Mouse (Mus musculus): ENCODE data around the gene Ptprm. TPM values are rescaled to one million over a fixed set of nuclear protein-coding genes. Genes with fewer than 3 reads are reported as not detected.

The Ptprm gene
- polyA plus RNA-seq, 1 experiment from 2014 or later, result 10.4 TPM

GRCm38 (mm10) chr17:66979971-66980370, 374.3 kb downstream of the Ptprm start:
- Histone ChIP-seq H3K4me3 (ENCODE audit: low read depth, low read length) (no peak overlapping the region), H3K9ac (ENCODE audit: low read length) (no peak overlapping the region), H3K27me3 (ENCODE audit: control insufficient read depth, insufficient read depth, low read length) (no peaks in the 10 kb centered on the region), H3K4me1 (ENCODE audit: control insufficient read depth, insufficient read depth, low read length) (peaks cover 3% of the 10 kb centered on the region; the same call in 1 of the 2 replicates), H3K36me3 (ENCODE audit: control insufficient read depth, insufficient read depth, low read length) (no peaks in the 10 kb centered on the region), H3K9me3 (ENCODE audit: control insufficient read depth, low read length) (no peaks in the 10 kb centered on the region), H3K27ac (replicated peaks; ENCODE audit: low read depth, low read length) (no peak overlapping the region), H3K4me2 (ENCODE audit: low read depth, severe bottlenecking) (no peak overlapping the region)
- DNase-seq (ENCODE audit: low spot score) (no peak), ATAC-seq (ENCODE audit: insufficient number of reproducible peaks, low FRiP score, low TSS enrichment, low read depth) (no peak)
- 61% methylated on average over 5 of the region's 5 CpGs for WGBS

GRCm38 (mm10) chr17:66976490-66976889, 377.8 kb downstream of the Ptprm start:
- WGBS, result 84% methylated on average over 5 of the region's 5 CpGs
- no peak for DNase-seq (ENCODE audit: low spot score)
- ATAC-seq (ENCODE audit: insufficient number of reproducible peaks, low FRiP score, low TSS enrichment, low read depth), result no peak

GRCm38 (mm10) chr17:66972976-66973375, 381.3 kb downstream of the Ptprm start:
- no peaks in the 10 kb centered on the region for H3K4me1 ChIP-seq (ENCODE audit: control insufficient read depth, insufficient read depth, low read length)
- no peak overlapping the region for H3K27ac ChIP-seq (replicated peaks; ENCODE audit: low read depth, low read length)
- 86% methylated on average over 3 of the region's 3 CpGs for WGBS
- no peak overlapping the region for H3K9ac ChIP-seq (ENCODE audit: low read length)
- H3K36me3 ChIP-seq (ENCODE audit: control insufficient read depth, insufficient read depth, low read length), result no peaks in the 10 kb centered on the region
- ATAC-seq (ENCODE audit: insufficient number of reproducible peaks, low FRiP score, low TSS enrichment, low read depth) (no peak), DNase-seq (ENCODE audit: low spot score) (no peak)
- H3K4me3 ChIP-seq (ENCODE audit: low read depth, low read length), result no peak overlapping the region
- H3K27me3 ChIP-seq (ENCODE audit: control insufficient read depth, insufficient read depth, low read length), result no peaks in the 10 kb centered on the region
- no peak overlapping the region for H3K4me2 ChIP-seq (ENCODE audit: low read depth, severe bottlenecking)
- no peaks in the 10 kb centered on the region for H3K9me3 ChIP-seq (ENCODE audit: control insufficient read depth, low read length)

More at GRCm38 (mm10) chr17:66976490-66976889, 377.8 kb downstream of the Ptprm start:
- no peak overlapping the region for H3K9ac ChIP-seq (ENCODE audit: low read length)
- peaks cover 3% of the 10 kb centered on the region; the same call in 1 of the 2 replicates for H3K4me1 ChIP-seq (ENCODE audit: control insufficient read depth, insufficient read depth, low read length)
- no peaks in the 10 kb centered on the region for H3K27me3 ChIP-seq (ENCODE audit: control insufficient read depth, insufficient read depth, low read length)
- H3K9me3 ChIP-seq (ENCODE audit: control insufficient read depth, low read length), result no peaks in the 10 kb centered on the region
- no peaks in the 10 kb centered on the region for H3K36me3 ChIP-seq (ENCODE audit: control insufficient read depth, insufficient read depth, low read length)
- H3K27ac ChIP-seq (replicated peaks; ENCODE audit: low read depth, low read length), result no peak overlapping the region
- H3K4me3 ChIP-seq (ENCODE audit: low read depth, low read length), result no peak overlapping the region
- no peak overlapping the region for H3K4me2 ChIP-seq (ENCODE audit: low read depth, severe bottlenecking)

- Histone ChIP-seq H3K4me1 (ENCODE audit: control insufficient read depth, insufficient read depth, low read length) (no peaks in the 10 kb centered on the region), H3K27ac (replicated peaks; ENCODE audit: low read depth, low read length) (no peak overlapping the region), H3K9ac (ENCODE audit: low read length) (no peak overlapping the region), H3K4me3 (ENCODE audit: low read depth, low read length) (no peak overlapping the region), H3K36me3 (ENCODE audit: control insufficient read depth, insufficient read depth, low read length) (no peaks in the 10 kb centered on the region), H3K27me3 (ENCODE audit: control insufficient read depth, insufficient read depth, low read length) (no peaks in the 10 kb centered on the region), H3K4me2 (ENCODE audit: low read depth, severe bottlenecking) (no peak overlapping the region), H3K9me3 (ENCODE audit: control insufficient read depth, low read length) (no peaks in the 10 kb centered on the region)
- 75% methylated on average over 5 of the region's 5 CpGs for WGBS
- DNase-seq (ENCODE audit: low spot score), result no peak
- no peak for ATAC-seq (ENCODE audit: insufficient number of reproducible peaks, low FRiP score, low TSS enrichment, low read depth)
These were observed 393.3 kb downstream of the Ptprm start for GRCm38 (mm10) chr17:66960986-66961385.

GRCm38 (mm10) chr17:66960557-66960956, 393.7 kb downstream of the Ptprm start:
- no peak overlapping the region for H3K4me2 ChIP-seq (ENCODE audit: low read depth, severe bottlenecking)
- no peak overlapping the region for H3K9ac ChIP-seq (ENCODE audit: low read length)
- WGBS, result 89% methylated on average over 6 of the region's 6 CpGs
- no peaks in the 10 kb centered on the region for H3K36me3 ChIP-seq (ENCODE audit: control insufficient read depth, insufficient read depth, low read length)
- no peak for ATAC-seq (ENCODE audit: insufficient number of reproducible peaks, low FRiP score, low TSS enrichment, low read depth)
- H3K9me3 ChIP-seq (ENCODE audit: control insufficient read depth, low read length), result no peaks in the 10 kb centered on the region
- no peak for DNase-seq (ENCODE audit: low spot score)
- no peaks in the 10 kb centered on the region for H3K4me1 ChIP-seq (ENCODE audit: control insufficient read depth, insufficient read depth, low read length)
- no peak overlapping the region for H3K4me3 ChIP-seq (ENCODE audit: low read depth, low read length)
- no peak overlapping the region for H3K27ac ChIP-seq (replicated peaks; ENCODE audit: low read depth, low read length)
- no peaks in the 10 kb centered on the region for H3K27me3 ChIP-seq (ENCODE audit: control insufficient read depth, insufficient read depth, low read length)

GRCm38 (mm10) chr17:66959815-66960214, 394.4 kb downstream of the Ptprm start:
- Histone ChIP-seq H3K4me3 (ENCODE audit: low read depth, low read length) (no peak overlapping the region), H3K27ac (replicated peaks; ENCODE audit: low read depth, low read length) (no peak overlapping the region), H3K9ac (ENCODE audit: low read length) (no peak overlapping the region), H3K9me3 (ENCODE audit: control insufficient read depth, low read length) (no peaks in the 10 kb centered on the region), H3K27me3 (ENCODE audit: control insufficient read depth, insufficient read depth, low read length) (no peaks in the 10 kb centered on the region), H3K4me1 (ENCODE audit: control insufficient read depth, insufficient read depth, low read length) (no peaks in the 10 kb centered on the region), H3K4me2 (ENCODE audit: low read depth, severe bottlenecking) (no peak overlapping the region), H3K36me3 (ENCODE audit: control insufficient read depth, insufficient read depth, low read length) (no peaks in the 10 kb centered on the region)
- ATAC-seq (ENCODE audit: insufficient number of reproducible peaks, low FRiP score, low TSS enrichment, low read depth), result no peak
- WGBS, result 95% methylated on average over 2 of the region's 2 CpGs
- no peak for DNase-seq (ENCODE audit: low spot score)

GRCm38 (mm10) chr17:66958766-66959165, 395.5 kb downstream of the Ptprm start:
- no peak overlapping the region for H3K27ac ChIP-seq (replicated peaks; ENCODE audit: low read depth, low read length)
- DNase-seq (ENCODE audit: low spot score) (no peak), ATAC-seq (ENCODE audit: insufficient number of reproducible peaks, low FRiP score, low TSS enrichment, low read depth) (no peak)
- no peaks in the 10 kb centered on the region for H3K27me3 ChIP-seq (ENCODE audit: control insufficient read depth, insufficient read depth, low read length)
- no peaks in the 10 kb centered on the region for H3K4me1 ChIP-seq (ENCODE audit: control insufficient read depth, insufficient read depth, low read length)
- no peaks in the 10 kb centered on the region for H3K36me3 ChIP-seq (ENCODE audit: control insufficient read depth, insufficient read depth, low read length)
- H3K9ac ChIP-seq (ENCODE audit: low read length), result no peak overlapping the region
- WGBS, result 85% methylated on average over 2 of the region's 2 CpGs
- no peak overlapping the region for H3K4me2 ChIP-seq (ENCODE audit: low read depth, severe bottlenecking)
- no peak overlapping the region for H3K4me3 ChIP-seq (ENCODE audit: low read depth, low read length)
- H3K9me3 ChIP-seq (ENCODE audit: control insufficient read depth, low read length), result no peaks in the 10 kb centered on the region

- Histone ChIP-seq H3K4me3 (ENCODE audit: low read depth, low read length) (no peak overlapping the region), H3K9me3 (ENCODE audit: control insufficient read depth, low read length) (no peaks in the 10 kb centered on the region), H3K27ac (replicated peaks; ENCODE audit: low read depth, low read length) (no peak overlapping the region), H3K27me3 (ENCODE audit: control insufficient read depth, insufficient read depth, low read length) (no peaks in the 10 kb centered on the region), H3K36me3 (ENCODE audit: control insufficient read depth, insufficient read depth, low read length) (no peaks in the 10 kb centered on the region), H3K4me1 (ENCODE audit: control insufficient read depth, insufficient read depth, low read length) (no peaks in the 10 kb centered on the region), H3K9ac (ENCODE audit: low read length) (no peak overlapping the region), H3K4me2 (ENCODE audit: low read depth, severe bottlenecking) (no peak overlapping the region)
- 94% methylated on average over 4 of the region's 4 CpGs for WGBS
- DNase-seq (ENCODE audit: low spot score) (no peak), ATAC-seq (ENCODE audit: insufficient number of reproducible peaks, low FRiP score, low TSS enrichment, low read depth) (no peak)
These were observed 409.8 kb downstream of the Ptprm start for GRCm38 (mm10) chr17:66944498-66944897.

- Histone ChIP-seq H3K9me3 (ENCODE audit: control insufficient read depth, low read length) (no peaks in the 10 kb centered on the region), H3K36me3 (ENCODE audit: control insufficient read depth, insufficient read depth, low read length) (no peaks in the 10 kb centered on the region), H3K4me2 (ENCODE audit: low read depth, severe bottlenecking) (no peak overlapping the region), H3K9ac (ENCODE audit: low read length) (no peak overlapping the region), H3K27me3 (ENCODE audit: control insufficient read depth, insufficient read depth, low read length) (no peaks in the 10 kb centered on the region), H3K4me1 (ENCODE audit: control insufficient read depth, insufficient read depth, low read length) (no peaks in the 10 kb centered on the region), H3K27ac (replicated peaks; ENCODE audit: low read depth, low read length) (no peak overlapping the region), H3K4me3 (ENCODE audit: low read depth, low read length) (no peak overlapping the region)
- DNase-seq (ENCODE audit: low spot score) (no peak), ATAC-seq (ENCODE audit: insufficient number of reproducible peaks, low FRiP score, low TSS enrichment, low read depth) (no peak)
- WGBS, result 91% methylated on average over 9 of the region's 9 CpGs
These were observed 410.7 kb downstream of the Ptprm start for GRCm38 (mm10) chr17:66943539-66943938.

All from limb, embryonic 11.5 days (tissue).